Mouse (Mus musculus): Measurements from ENCODE around the gene Agbl4.

Agbl4 gene

GRCm38 (mm10) chr4:111583562-111584237 lies 1186.2 kb downstream of the Agbl4 start:
- DNase-seq (ENCODE audit: low spot score) = no peak

GRCm38 (mm10) chr4:111584286-111584685 lies 1186.8 kb downstream of the Agbl4 start:
- no peak for DNase-seq (ENCODE audit: low spot score)

DNA sequence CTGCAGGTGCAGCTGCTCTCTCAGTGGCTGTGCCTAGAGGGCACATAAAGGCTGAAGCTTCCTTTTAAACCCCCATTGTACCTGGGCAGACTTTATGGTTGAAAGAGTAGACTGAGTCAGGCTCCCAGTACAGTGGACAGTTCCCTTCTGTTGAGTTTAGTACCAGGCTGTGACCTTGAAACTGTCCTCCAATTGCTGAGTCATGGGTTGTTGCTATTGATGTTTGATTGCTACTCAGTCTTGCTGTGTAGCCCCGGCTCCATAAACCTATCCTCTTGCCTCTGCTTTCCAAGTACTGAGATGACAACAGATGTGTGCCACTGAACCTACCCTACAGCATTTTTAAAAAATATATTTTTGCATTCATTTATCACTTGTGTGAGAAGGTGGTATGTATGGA lies 1190.8 kb downstream of the Agbl4 start:
- DNase-seq (ENCODE audit: low spot score) = no peak

DNA sequence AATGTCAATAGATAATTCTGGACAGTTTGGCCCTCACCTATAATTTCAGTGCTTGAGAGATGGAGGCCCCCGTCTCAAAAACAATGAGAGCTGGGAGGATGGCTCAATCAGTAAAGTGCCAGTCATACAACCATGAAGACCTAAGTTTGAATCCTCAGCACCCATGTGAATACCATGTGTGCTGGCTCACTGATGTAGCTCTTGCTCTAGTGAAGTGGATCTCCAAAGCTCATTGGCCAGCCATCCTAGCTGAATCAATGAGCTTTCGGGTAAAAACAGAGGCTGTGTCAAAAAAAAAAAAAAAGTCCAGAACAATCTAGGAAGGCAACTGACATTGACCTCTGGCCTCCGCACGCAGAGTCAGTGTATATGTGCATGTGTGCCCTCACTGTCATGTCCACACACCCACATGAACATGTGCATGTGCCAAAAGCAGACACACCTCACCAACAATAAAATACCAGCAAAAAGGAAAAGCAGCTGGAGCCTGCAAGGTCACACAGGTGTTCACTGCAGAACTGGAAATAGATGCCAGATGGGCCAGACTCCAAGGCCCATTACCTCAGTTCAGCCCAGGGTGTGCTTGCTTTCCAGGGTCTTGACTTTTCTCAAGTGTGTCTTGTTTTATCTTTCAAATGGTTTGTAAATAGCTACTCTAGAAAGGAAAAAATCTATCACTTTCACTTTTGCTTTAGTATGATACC lies 1192.2 kb downstream of the Agbl4 start:
- no peak for DNase-seq (ENCODE audit: low spot score)

- no peak for DNase-seq (ENCODE audit: low spot score)
These were observed 1197.3 kb downstream of the Agbl4 start for GRCm38 (mm10) chr4:111594655-111595295.

- DNase-seq (ENCODE audit: low spot score) = no peak
These were observed 1199.8 kb downstream of the Agbl4 start for GRCm38 (mm10) chr4:111597249-111597661.

GRCm38 (mm10) chr4:111597986-111598385 lies 1200.5 kb downstream of the Agbl4 start:
- DNase-seq (ENCODE audit: low spot score) = no peak

DNA sequence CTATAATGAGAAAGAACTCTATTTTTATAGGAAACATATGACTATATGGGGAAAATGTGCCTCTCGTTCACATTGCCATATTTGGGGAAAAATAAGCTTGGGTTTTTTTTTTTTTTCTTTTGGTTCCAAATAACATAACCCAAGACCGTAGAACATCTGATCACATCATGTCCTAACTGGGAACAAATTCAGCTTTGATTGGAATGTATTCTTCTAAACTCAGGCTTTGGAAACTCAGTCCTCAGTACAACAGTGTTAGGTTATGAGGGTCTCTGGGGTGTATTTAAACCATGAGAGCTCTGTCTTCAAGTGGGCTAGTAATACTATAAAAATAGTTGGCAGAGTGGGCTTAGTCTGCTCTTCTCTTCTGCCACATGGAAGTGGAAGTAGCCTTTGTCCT lies 1205.7 kb downstream of the Agbl4 start:
- DNase-seq (ENCODE audit: low spot score) = no peak

GRCm38 (mm10) chr4:111607826-111608500 lies 1210.5 kb downstream of the Agbl4 start:
- no peak for DNase-seq (ENCODE audit: low spot score)

- DNase-seq (ENCODE audit: low spot score) = no peak
These were observed 1224.4 kb downstream of the Agbl4 start for GRCm38 (mm10) chr4:111621865-111622264.

DNA sequence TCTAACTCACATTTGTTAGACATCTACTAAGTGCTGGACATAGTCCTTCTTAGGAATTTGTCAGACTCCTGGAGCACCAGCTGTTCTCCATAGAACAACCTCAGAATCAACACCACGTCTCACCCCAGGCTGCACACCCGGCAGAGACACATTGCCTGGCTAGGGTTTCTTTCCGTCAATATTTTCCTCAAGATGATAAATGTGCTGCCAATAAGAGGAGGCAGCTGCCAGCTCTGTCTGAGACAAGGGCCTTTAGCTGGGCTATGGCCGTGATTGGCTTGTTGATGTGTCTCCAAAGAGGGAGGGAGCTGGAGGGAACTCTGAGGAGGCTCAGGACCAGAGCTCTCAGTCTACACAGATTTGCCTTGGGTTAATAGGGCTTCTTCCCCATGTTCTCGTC lies 1227.5 kb downstream of the Agbl4 start:
- no peak for DNase-seq (ENCODE audit: low spot score)

DNA sequence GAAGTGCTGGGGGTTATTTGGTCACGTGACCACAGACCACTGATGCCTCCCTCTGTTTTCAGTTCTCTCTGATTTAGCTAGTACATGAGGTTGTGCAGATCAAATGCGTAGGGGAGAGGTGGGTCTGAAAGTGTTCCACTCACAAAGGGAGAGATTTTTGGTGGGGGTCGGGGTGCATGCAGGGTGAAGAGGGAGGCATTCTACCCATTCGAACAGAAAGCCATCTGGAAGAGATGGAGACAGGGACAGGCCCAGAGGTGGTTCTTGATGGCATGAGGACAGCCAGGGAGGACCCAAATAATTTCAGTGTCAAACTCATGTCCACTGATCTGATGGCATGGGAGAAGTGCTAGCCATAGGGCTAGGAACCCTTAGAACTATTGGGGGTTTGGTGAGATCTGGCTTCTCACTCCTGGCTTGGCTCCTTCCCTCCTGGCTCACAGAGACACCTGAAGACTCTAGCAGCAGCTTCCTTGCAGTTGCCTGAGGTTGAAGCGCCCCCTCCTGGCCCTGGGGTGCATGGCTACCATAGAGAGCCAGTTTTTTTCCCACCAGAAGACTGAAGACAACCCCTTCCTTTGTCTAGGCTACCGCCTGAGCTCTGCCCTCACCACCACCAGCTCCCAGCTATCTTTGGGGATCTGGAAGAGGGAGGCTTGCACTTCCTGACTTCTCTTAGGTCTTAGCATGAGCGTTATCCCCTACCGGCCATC lies 1228.8 kb downstream of the Agbl4 start:
- peak; percentile 55 for DNase-seq (ENCODE audit: low spot score)

DNA sequence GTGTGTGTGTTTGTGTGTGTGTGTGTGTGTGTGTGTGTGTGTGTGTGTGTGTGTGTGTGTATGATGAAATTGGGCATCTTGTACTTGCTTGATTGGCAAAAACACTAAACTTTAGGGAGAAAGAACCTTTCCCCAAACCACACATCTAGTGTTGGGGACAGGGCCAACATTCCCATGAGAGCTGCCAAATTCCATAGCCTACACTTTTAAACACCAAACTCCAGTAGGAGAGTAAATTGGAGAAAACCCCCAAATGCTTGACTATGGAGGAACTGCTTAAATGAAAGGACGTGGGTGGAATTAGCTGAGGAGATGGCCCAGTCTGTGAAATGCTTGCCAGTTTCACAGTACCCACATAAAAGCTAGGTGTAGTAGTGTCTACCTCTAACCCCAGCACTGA lies 1235.2 kb downstream of the Agbl4 start:
- no peak for DNase-seq (ENCODE audit: low spot score)

- DNase-seq (ENCODE audit: low spot score) = no peak
These were observed 1238.2 kb downstream of the Agbl4 start for GRCm38 (mm10) chr4:111635538-111636124.

DNA sequence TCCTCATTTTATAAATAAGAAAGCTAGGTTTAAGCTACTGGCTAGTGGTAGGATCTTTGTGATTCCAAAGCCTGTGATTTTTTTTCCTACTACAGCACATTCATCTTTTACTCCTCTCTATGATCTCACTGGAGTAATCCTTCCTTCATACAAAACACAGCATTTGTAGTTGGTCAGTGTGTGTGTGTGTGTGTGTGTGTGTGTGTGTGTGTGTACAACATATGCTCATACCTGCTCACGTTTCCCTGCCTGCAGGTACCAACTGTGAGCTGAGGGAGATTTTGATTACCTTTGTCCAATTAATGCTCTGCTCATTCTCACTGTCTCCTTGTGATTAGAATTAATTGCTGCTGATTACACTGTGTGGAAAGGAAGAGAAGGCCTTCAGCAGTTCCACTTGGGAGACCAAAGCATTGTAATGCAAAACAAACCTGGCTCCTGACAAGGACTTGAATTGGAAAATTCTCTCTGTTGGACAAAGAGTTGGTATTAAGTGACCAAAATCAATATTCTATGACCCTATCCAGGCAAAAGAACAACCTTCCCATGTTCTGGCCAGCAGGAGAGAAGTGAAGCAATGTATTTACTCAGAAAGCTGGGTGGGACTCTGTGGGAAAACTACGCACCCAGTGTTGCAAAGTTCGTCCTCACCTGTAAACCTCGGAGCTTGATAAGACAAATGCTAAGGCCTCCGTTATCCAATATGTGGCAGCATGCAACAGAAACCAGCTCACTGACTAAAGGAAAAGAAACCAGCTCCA lies 1241.7 kb downstream of the Agbl4 start:
- no peak for DNase-seq (ENCODE audit: low spot score)

DNA sequence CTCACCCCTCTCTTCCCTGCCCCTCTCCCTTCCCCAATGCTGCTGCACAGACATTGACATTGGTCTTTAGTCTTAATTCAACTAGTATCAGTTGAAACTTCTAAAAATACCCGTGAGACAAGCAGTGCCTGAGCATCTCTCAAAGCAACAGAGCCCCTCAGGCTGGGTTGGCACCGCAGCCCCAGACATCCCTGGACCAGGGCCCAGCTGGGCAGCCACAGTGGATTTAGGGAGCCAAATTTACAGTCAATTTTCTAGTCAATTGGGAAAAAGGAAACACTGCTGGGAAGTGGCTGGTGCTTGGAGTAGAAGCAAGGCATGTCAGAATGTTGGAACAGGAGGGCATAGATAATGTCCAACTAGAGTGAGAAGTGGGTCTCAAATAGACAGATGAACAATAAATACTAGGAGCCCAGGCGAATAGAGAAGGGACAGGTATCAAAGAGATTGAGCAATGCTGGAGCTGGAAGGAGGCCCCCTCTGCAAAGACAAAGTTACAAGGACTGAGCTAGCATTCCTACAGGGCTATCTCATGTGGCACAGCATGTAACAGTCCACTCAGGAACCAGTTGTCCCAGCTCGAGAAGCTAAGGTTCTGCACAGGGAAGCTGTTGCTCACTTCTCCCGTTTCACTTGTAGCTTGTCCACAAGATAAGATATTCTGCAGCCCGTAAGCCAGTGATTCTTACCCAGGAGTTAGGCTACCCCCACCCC lies 1247.8 kb downstream of the Agbl4 start:
- no peak for DNase-seq (ENCODE audit: low spot score)

- DNase-seq (ENCODE audit: low spot score) = no peak
These were observed 1248.3 kb downstream of the Agbl4 start for GRCm38 (mm10) chr4:111645831-111646166.

- no peak for DNase-seq (ENCODE audit: low spot score)
These were observed 1256.0 kb downstream of the Agbl4 start for GRCm38 (mm10) chr4:111653451-111653850.

GRCm38 (mm10) chr4:111663730-111664129 lies 1266.3 kb downstream of the Agbl4 start:
- DNase-seq (ENCODE audit: low spot score) = no peak

GRCm38 (mm10) chr4:111664146-111664545 lies 1266.7 kb downstream of the Agbl4 start:
- DNase-seq (ENCODE audit: low spot score) = no peak
